Mouse (Mus musculus) splenic B cell, adult 2 months (primary cell): Measurements from ENCODE around the gene Vmn2r13.
"Not testable (repeated sequence)": the region's sequence is repeated elsewhere in the genome, so short reads cannot be mapped to it uniquely, and the experiment has no call there.

ENCODE experiments used
- DNase-seq: peaks from one replicate; pipeline ENCODE4 v3.0.0-alpha.2; 2011; ENCODE audit warnings: low read depth, low spot score
- H3K27me3 ChIP-seq: 2 replicates; pipeline ENCODE4 v1.6.1; 2012; ENCODE audit warnings: mild to moderate bottlenecking, low read length, moderate library complexity, mixed read lengths; ENCODE audit not compliant: control insufficient read depth, poor library complexity, insufficient read depth, severe bottlenecking
- H3K36me3 ChIP-seq: 2 replicates; pipeline ENCODE4 v1.6.1; 2012; ENCODE audit warnings: mild to moderate bottlenecking, low read length, moderate library complexity, mixed read lengths; ENCODE audit not compliant: control insufficient read depth, poor library complexity, insufficient read depth, severe bottlenecking

Gene Vmn2r13

DNA sequence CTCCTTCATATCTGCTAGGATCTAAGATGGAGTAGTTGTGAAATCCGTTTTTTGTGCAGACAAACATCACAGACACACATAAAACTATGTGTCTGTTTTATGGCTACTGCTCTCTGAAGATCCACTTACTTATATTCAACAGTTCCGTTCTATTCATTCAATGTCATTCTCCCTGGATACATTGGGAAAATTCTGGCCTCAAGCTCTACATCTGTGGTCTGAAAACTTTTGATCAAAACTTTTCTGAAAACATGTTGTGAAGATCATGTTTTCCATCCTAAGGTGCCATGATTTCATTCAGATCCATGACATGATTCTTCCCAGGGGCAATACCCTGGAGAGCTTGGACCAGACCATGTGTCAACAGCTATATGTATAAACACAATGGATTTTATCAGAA lies at the start of gene Vmn2r13:
Gene Vmn2r13 (minus strand): TSS at position 101 of the 400 bp plus-strand sequence.
- not testable (repeated sequence) for H3K36me3 ChIP-seq, DNase-seq, H3K27me3 ChIP-seq

DNA sequence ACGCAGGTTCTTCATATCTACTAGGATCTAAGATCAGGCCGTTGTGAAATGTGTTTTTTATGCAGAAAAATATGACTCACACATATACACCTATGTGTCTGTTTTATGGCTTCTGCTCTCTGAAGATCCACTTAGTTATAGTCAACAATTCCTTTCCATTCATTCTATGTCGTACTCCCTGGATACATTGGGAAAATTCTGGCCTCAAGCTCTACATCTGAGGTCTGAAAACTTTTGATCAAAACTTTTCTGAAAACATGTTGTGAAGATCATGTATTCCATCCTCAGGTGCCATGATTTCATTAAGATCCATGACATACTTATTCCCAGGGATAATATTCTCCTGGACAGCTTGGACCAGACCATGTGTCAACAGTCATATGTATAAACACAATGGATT lies 32.6 kb upstream of the Vmn2r13 start, which contains the start of gene Vmn2r14:
Gene Vmn2r14 (minus strand): TSS at position 101 of the 400 bp plus-strand sequence.
- no peaks in the 10 kb centered on the region for H3K27me3 ChIP-seq
- H3K36me3 ChIP-seq = no peaks in the 10 kb centered on the region
- no peak for DNase-seq

DNA sequence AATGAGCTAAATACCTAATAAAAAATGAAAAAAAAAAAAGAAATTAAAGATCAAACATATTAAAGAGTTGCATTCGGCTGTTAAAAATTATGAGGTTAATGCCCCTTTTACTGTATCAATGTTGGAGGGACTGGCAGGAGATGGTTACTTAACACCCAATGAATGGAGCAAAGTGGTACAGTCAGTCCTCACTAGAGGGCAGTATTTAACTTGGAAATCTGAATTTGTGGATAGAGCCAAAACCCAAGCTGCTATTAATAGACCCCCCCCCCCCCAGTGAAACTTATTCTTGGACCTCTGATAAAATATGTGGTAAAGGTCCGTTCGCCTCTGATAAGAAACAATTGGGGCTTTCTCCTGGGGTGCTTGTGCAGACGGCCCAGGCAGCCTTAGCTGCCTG lies 25.1 kb downstream of the Vmn2r13 start:
- not testable (repeated sequence) for DNase-seq, H3K36me3 ChIP-seq, H3K27me3 ChIP-seq

DNA sequence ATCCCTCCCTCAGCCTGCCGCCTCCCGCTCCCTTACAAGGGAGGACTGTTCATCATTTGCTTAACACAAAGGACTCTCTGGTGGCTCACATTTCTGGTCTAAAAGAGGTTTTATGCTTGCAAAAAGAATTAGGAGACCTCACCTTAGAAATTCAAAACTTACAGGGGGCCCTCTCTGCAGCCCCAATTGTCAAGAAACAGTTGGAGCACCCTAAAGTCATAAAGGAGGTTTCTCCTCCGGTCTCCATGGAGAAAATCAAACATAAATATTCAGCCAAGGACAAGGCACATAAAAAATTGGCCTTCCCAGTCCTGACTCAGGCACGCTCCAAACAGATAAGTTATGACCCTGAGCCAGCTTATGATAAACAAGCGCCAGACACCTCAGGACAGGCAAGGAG lies 31.9 kb downstream of the Vmn2r13 start:
- H3K36me3 ChIP-seq = no peaks in the 10 kb centered on the region
- no peak for DNase-seq
- no peaks in the 10 kb centered on the region for H3K27me3 ChIP-seq

DNA sequence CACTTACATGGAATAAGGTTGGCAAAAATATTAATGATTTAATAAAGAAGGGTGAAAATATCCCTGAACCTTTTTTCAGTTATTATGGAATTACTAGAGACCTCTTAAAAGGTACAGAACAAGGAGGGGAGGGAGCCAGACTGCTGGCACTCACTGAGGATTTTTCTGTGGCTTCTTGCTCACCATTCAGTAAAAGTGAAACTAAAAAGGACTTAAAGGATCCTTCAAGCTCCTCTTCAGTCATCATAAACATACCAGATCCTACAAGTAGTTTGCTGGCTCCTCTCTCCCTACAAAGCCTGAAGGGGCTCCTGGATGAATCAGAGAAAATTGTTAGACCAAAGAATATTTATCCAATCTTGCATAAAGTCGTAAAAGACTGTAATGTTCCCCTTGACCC lies 32.4 kb downstream of the Vmn2r13 start:
- not testable (repeated sequence) for DNase-seq, H3K27me3 ChIP-seq

DNA sequence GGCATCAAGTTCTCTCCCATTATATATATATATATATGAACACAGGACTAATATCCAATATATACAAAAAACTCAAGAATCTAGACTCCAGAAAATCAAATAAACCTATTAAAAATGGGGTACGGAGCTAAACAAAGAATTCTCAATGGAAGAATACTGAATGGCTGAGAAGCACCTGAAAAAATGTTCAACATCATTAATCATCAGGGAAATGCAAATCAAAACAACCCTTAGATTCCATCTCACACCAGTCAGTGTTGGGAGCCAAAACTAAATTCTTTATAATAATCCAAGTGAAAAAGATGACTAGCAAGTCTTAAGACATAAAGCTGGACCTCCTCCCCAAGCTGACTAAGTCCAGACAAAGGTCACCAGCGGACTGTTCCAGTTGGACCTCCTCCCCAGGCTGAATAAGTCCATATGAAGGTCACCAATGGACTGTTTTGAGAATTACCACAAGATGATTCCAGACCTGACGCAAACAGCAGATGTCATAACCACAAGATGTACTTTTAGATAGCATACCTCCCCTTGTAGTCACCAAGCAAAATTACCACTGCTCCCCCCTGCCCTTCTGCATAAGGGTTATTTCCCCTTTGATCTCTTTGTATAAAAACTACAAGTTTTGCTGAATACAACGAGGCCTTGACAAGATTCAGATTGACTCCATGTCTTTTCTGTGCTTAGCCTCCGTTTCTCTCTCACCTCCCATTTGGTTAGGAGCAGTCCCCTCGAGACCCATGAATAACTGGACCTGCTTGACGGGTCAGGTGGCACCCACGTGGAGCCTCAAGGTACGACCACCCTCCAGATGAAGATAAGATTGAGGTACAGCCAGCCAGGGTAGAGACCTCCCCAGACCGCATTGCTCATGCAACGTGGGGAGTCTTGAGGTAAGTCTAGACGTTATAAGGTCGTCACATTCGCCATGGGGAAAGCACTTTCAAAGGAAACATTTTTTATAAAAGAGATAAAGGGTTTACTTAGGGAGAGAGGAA lies 33.2 kb downstream of the Vmn2r13 start:
- not testable (repeated sequence) for H3K36me3 ChIP-seq, H3K27me3 ChIP-seq, DNase-seq

More for the DNA sequence above, 32.4 kb downstream of the Vmn2r13 start:
- not testable (repeated sequence) for H3K36me3 ChIP-seq

DNA sequence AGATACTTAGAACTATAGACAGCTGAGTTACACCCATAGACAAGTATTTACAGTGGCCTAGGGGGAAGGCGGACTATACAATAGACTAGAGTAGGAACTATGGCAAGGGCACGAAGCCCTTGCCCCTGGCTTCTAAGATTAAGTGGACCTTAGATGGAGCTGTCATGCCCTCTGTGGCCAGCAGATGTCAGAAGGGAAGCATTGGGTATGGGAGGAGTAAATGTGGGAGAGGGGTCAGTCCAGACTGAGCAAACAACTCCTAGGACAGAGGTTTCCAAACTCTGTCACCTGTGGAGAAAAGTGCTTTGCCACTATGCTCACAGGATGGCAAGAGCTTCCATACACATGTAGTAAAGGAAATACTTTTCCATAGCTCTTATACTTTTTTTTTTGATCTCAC lies 52.5 kb downstream of the Vmn2r13 start:
- H3K27me3 ChIP-seq = no peaks in the 10 kb centered on the region
- H3K36me3 ChIP-seq = no peaks in the 10 kb centered on the region
- DNase-seq = no peak

DNA sequence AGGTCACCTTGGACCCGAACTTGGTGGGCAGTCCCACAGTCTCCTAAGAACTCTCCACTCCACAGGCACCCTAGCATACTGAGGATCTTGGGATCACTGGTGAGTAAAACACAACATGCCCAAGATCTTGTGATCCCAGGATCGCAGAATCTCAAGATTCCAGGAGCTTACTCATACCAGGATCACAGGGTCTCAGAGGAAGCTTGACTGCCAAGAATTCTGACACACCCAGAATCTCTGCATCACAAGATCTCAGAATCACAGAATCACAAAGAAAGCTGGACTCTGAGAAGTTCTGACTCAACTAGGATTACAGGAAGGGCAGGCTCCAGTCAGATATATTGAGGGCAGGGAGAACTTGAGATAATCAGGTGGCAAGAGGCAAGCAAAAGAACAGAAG lies 55.3 kb downstream of the Vmn2r13 start:
- Histone ChIP-seq H3K36me3 (no peaks in the 10 kb centered on the region), H3K27me3 (no peaks in the 10 kb centered on the region)
- DNase-seq = no peak
